Mouse (Mus musculus): ENCODE results near the gene Washc4. TPM values are rescaled to one million over a fixed set of nuclear protein-coding genes. Genes with fewer than 3 reads are reported as not detected.
"Not testable (repeated sequence)": the region's sequence is repeated elsewhere in the genome, so short reads cannot be mapped to it uniquely, and the experiment has no call there.

Gene Washc4
- polyA plus RNA-seq (2014; fragmentation: Nextera tagmentation; extraction: Ambion mirVana): 28.9 and 36.5 TPM in 2 replicates

- peak within 1 kb of the TSS; percentile 88 for H3K9ac ChIP-seq (ENCODE audit: low read length)
- 1% methylated on average over 49 of the region's 49 CpGs for WGBS
- ATAC-seq (replicated peaks; ENCODE audit: low FRiP score) (peak; percentile 99), DNase-seq (ENCODE audit: low spot score) (peak; percentile 95)
- H3K4me3 ChIP-seq (ENCODE audit: low read depth, low read length): peak within 1 kb of the TSS; percentile 86
- peak within 1 kb of the TSS; percentile 25; the same call in 1 of the 2 replicates for H3K27ac ChIP-seq (ENCODE audit: low read depth, low read length)
- no peaks in the 10 kb centered on the region for H3K36me3 ChIP-seq (ENCODE audit: control insufficient read depth, insufficient read depth, low read length)
- no peaks in the 10 kb centered on the region for H3K9me3 ChIP-seq (ENCODE audit: control insufficient read depth, low read length)
- no peaks in the 10 kb centered on the region for H3K27me3 ChIP-seq (ENCODE audit: control insufficient read depth, insufficient read depth, low read length)
- no peaks in the 10 kb centered on the region for H3K4me1 ChIP-seq (replicated peaks; ENCODE audit: control insufficient read depth, insufficient read depth, low read length)
- H3K4me2 ChIP-seq (ENCODE audit: low read depth, low read length, severe bottlenecking): peak within 1 kb of the TSS; percentile 59
Observed at GRCm38 (mm10) chr10:83543439-83544102, at the start of gene Washc4. Washc4 (plus strand) TSS chr10:83543752.

- Histone ChIP-seq H3K27ac (ENCODE audit: low read depth, low read length) (no peak overlapping the region), H3K4me1 (replicated peaks; ENCODE audit: control insufficient read depth, insufficient read depth, low read length) (no peaks in the 10 kb centered on the region), H3K4me2 (ENCODE audit: low read depth, low read length, severe bottlenecking) (no peak overlapping the region), H3K36me3 (ENCODE audit: control insufficient read depth, insufficient read depth, low read length) (no peaks in the 10 kb centered on the region; the same call in 1 of the 2 replicates), H3K9me3 (ENCODE audit: control insufficient read depth, low read length) (no peaks in the 10 kb centered on the region), H3K4me3 (ENCODE audit: low read depth, low read length) (no peak overlapping the region), H3K27me3 (ENCODE audit: control insufficient read depth, insufficient read depth, low read length) (no peaks in the 10 kb centered on the region), H3K9ac (ENCODE audit: low read length) (no peak overlapping the region)
- no peak for DNase-seq (ENCODE audit: low spot score)
- ATAC-seq (replicated peaks; ENCODE audit: low FRiP score): no peak
- WGBS: 87% methylated on average over 13 of the region's 13 CpGs
Observed at GRCm38 (mm10) chr10:83497321-83497720, 46.2 kb upstream of the Washc4 start.

GRCm38 (mm10) chr10:83508962-83509660, 34.4 kb upstream of the Washc4 start:
- WGBS: 64% methylated on average over 8 of the region's 8 CpGs
- H3K27ac ChIP-seq (ENCODE audit: low read depth, low read length): no peak overlapping the region

GRCm38 (mm10) chr10:83511304-83511703, 32.2 kb upstream of the Washc4 start:
- Histone ChIP-seq H3K9ac (ENCODE audit: low read length) (no peak overlapping the region), H3K27ac (ENCODE audit: low read depth, low read length) (no peak overlapping the region), H3K27me3 (ENCODE audit: control insufficient read depth, insufficient read depth, low read length) (no peaks in the 10 kb centered on the region), H3K9me3 (ENCODE audit: control insufficient read depth, low read length) (no peaks in the 10 kb centered on the region; the same call in 1 of the 2 replicates), H3K4me3 (ENCODE audit: low read depth, low read length) (no peak overlapping the region), H3K4me1 (replicated peaks; ENCODE audit: control insufficient read depth, insufficient read depth, low read length) (no peaks in the 10 kb centered on the region), H3K4me2 (ENCODE audit: low read depth, low read length, severe bottlenecking) (no peak overlapping the region), H3K36me3 (ENCODE audit: control insufficient read depth, insufficient read depth, low read length) (no peaks in the 10 kb centered on the region)
- 83% methylated on average over 5 of the region's 5 CpGs for WGBS
- no peak for ATAC-seq (replicated peaks; ENCODE audit: low FRiP score)
- no peak for DNase-seq (ENCODE audit: low spot score)

More at GRCm38 (mm10) chr10:83508962-83509660, 34.4 kb upstream of the Washc4 start:
- Histone ChIP-seq H3K27me3 (ENCODE audit: control insufficient read depth, insufficient read depth, low read length) (no peaks in the 10 kb centered on the region), H3K36me3 (ENCODE audit: control insufficient read depth, insufficient read depth, low read length) (no peaks in the 10 kb centered on the region), H3K4me1 (replicated peaks; ENCODE audit: control insufficient read depth, insufficient read depth, low read length) (no peaks in the 10 kb centered on the region), H3K9me3 (ENCODE audit: control insufficient read depth, low read length) (no peaks in the 10 kb centered on the region; the same call in 1 of the 2 replicates), H3K4me3 (ENCODE audit: low read depth, low read length) (no peak overlapping the region), H3K9ac (ENCODE audit: low read length) (no peak overlapping the region), H3K4me2 (ENCODE audit: low read depth, low read length, severe bottlenecking) (no peak overlapping the region)
- DNase-seq (ENCODE audit: low spot score): no peak
- ATAC-seq (replicated peaks; ENCODE audit: low FRiP score): no peak

- Histone ChIP-seq H3K27me3 (ENCODE audit: control insufficient read depth, insufficient read depth, low read length) (no peaks in the 10 kb centered on the region), H3K9ac (ENCODE audit: low read length) (no peak overlapping the region), H3K4me1 (replicated peaks; ENCODE audit: control insufficient read depth, insufficient read depth, low read length) (no peaks in the 10 kb centered on the region), H3K36me3 (ENCODE audit: control insufficient read depth, insufficient read depth, low read length) (no peaks in the 10 kb centered on the region), H3K27ac (ENCODE audit: low read depth, low read length) (no peak overlapping the region), H3K9me3 (ENCODE audit: control insufficient read depth, low read length) (no peaks in the 10 kb centered on the region; the same call in 1 of the 2 replicates), H3K4me3 (ENCODE audit: low read depth, low read length) (no peak overlapping the region), H3K4me2 (ENCODE audit: low read depth, low read length, severe bottlenecking) (no peak overlapping the region)
- DNase-seq (ENCODE audit: low spot score) (no peak), ATAC-seq (replicated peaks; ENCODE audit: low FRiP score) (no peak)
- 84% methylated on average over 8 of the region's 8 CpGs for WGBS
Observed at GRCm38 (mm10) chr10:83513736-83514135, 29.8 kb upstream of the Washc4 start.

- no peaks in the 10 kb centered on the region for H3K36me3 ChIP-seq (ENCODE audit: control insufficient read depth, insufficient read depth, low read length)
- WGBS: 84% methylated on average over 4 of the region's 4 CpGs
- no peak overlapping the region for H3K9ac ChIP-seq (ENCODE audit: low read length)
- DNase-seq (ENCODE audit: low spot score): no peak
- no peak for ATAC-seq (replicated peaks; ENCODE audit: low FRiP score)
- no peak overlapping the region for H3K27ac ChIP-seq (ENCODE audit: low read depth, low read length)
- H3K4me2 ChIP-seq (ENCODE audit: low read depth, low read length, severe bottlenecking): no peak overlapping the region
- no peaks in the 10 kb centered on the region for H3K4me1 ChIP-seq (replicated peaks; ENCODE audit: control insufficient read depth, insufficient read depth, low read length)
- no peaks in the 10 kb centered on the region for H3K9me3 ChIP-seq (ENCODE audit: control insufficient read depth, low read length)
- H3K27me3 ChIP-seq (ENCODE audit: control insufficient read depth, insufficient read depth, low read length): no peaks in the 10 kb centered on the region
- H3K4me3 ChIP-seq (ENCODE audit: low read depth, low read length): no peak overlapping the region
Observed at GRCm38 (mm10) chr10:83520990-83521389, 22.6 kb upstream of the Washc4 start.

- not testable (repeated sequence) for H3K4me3 ChIP-seq (ENCODE audit: low read depth, low read length); H3K27ac ChIP-seq (ENCODE audit: low read depth, low read length); H3K27me3 ChIP-seq (ENCODE audit: control insufficient read depth, insufficient read depth, low read length); H3K9ac ChIP-seq (ENCODE audit: low read length); H3K4me2 ChIP-seq (ENCODE audit: low read depth, low read length, severe bottlenecking); H3K36me3 ChIP-seq (ENCODE audit: control insufficient read depth, insufficient read depth, low read length); H3K4me1 ChIP-seq (replicated peaks; ENCODE audit: control insufficient read depth, insufficient read depth, low read length); H3K9me3 ChIP-seq (ENCODE audit: control insufficient read depth, low read length); ATAC-seq (replicated peaks; ENCODE audit: low FRiP score); DNase-seq (ENCODE audit: low spot score)
Observed at GRCm38 (mm10) chr10:83524238-83524637, 19.3 kb upstream of the Washc4 start.

- no peaks in the 10 kb centered on the region; the same call in 1 of the 2 replicates for H3K9me3 ChIP-seq (ENCODE audit: control insufficient read depth, low read length)
- no peak overlapping the region for H3K9ac ChIP-seq (ENCODE audit: low read length)
- no peak for ATAC-seq (replicated peaks; ENCODE audit: low FRiP score)
- DNase-seq (ENCODE audit: low spot score): no peak
- no peak overlapping the region for H3K27ac ChIP-seq (ENCODE audit: low read depth, low read length)
- WGBS: 85% methylated on average over 6 of the region's 6 CpGs
- no peaks in the 10 kb centered on the region for H3K4me1 ChIP-seq (replicated peaks; ENCODE audit: control insufficient read depth, insufficient read depth, low read length)
- H3K4me3 ChIP-seq (ENCODE audit: low read depth, low read length): no peak overlapping the region
- H3K36me3 ChIP-seq (ENCODE audit: control insufficient read depth, insufficient read depth, low read length): no peaks in the 10 kb centered on the region
- no peak overlapping the region for H3K4me2 ChIP-seq (ENCODE audit: low read depth, low read length, severe bottlenecking)
- H3K27me3 ChIP-seq (ENCODE audit: control insufficient read depth, insufficient read depth, low read length): no peaks in the 10 kb centered on the region
Observed at GRCm38 (mm10) chr10:83530384-83530967, 13.1 kb upstream of the Washc4 start.

Data from forebrain, embryonic 11.5 days (tissue).